Mouse (Mus musculus): Measurements from ENCODE around the gene Bcdin3d. TPM values are rescaled to one million over a fixed set of nuclear protein-coding genes. Genes with fewer than 3 reads are reported as not detected.

The Bcdin3d gene
- polyA plus RNA-seq, 1 experiment = 11.6 TPM

- H3K27ac ChIP-seq (ENCODE audit: insufficient read depth, low read length) = no peak overlapping the region
- H3K4me3 ChIP-seq (replicated peaks; ENCODE audit: insufficient read depth, low read depth, low read length) = no peak overlapping the region
- no peaks in the 10 kb centered on the region for H3K27me3 ChIP-seq (ENCODE audit: control insufficient read depth, insufficient read depth, low read length)
- 72% methylated on average over 14 of the region's 14 CpGs for WGBS
- H3K4me1 ChIP-seq (ENCODE audit: control insufficient read depth, insufficient read depth, low read length) = peaks cover 2% of the 10 kb centered on the region; the same call in 1 of the 2 replicates
- DNase-seq = no peak
- TF ChIP-seq POLR2A (IDR thresholded peaks at IDR 0.05; ENCODE audit: borderline replicate concordance, insufficient read depth, low read length) (no peak), CTCF (IDR thresholded peaks at IDR 0.05; ENCODE audit: borderline replicate concordance, insufficient read depth, low read depth, low read length) (no peak)
Measured at GRCm38 (mm10) chr15:99471677-99472063, 2.9 kb downstream of the Bcdin3d start.

- Histone ChIP-seq H3K27me3 (ENCODE audit: control insufficient read depth, insufficient read depth, low read length) (no peaks in the 10 kb centered on the region), H3K4me1 (ENCODE audit: control insufficient read depth, insufficient read depth, low read length) (peaks cover 2% of the 10 kb centered on the region; the same call in 1 of the 2 replicates), H3K4me3 (replicated peaks; ENCODE audit: insufficient read depth, low read depth, low read length) (peak overlapping the region; percentile 72), H3K27ac (ENCODE audit: insufficient read depth, low read length) (peak overlapping the region; percentile 47)
- TF ChIP-seq POLR2A (IDR thresholded peaks at IDR 0.05; ENCODE audit: borderline replicate concordance, insufficient read depth, low read length) = peak; percentile 33; the same call in 1 of the 2 replicates
- TF ChIP-seq CTCF (IDR thresholded peaks at IDR 0.05; ENCODE audit: borderline replicate concordance, insufficient read depth, low read depth, low read length) = peak; percentile 80
- DNase-seq = peak; percentile 73 to 78
- WGBS = 42% methylated on average over 17 of the region's 17 CpGs
Measured at GRCm38 (mm10) chr15:99470971-99471676, 3.4 kb downstream of the Bcdin3d start.

- Histone ChIP-seq H3K4me3 (replicated peaks; ENCODE audit: insufficient read depth, low read depth, low read length) (peak overlapping the region; percentile 72), H3K27ac (ENCODE audit: insufficient read depth, low read length) (peak overlapping the region; percentile 47), H3K4me1 (ENCODE audit: control insufficient read depth, insufficient read depth, low read length) (peaks cover 2% of the 10 kb centered on the region; the same call in 1 of the 2 replicates), H3K27me3 (ENCODE audit: control insufficient read depth, insufficient read depth, low read length) (no peaks in the 10 kb centered on the region)
- DNase-seq = peak; percentile 82 to 83
- peak; percentile 72 for TF ChIP-seq POLR2A (IDR thresholded peaks at IDR 0.05; ENCODE audit: borderline replicate concordance, insufficient read depth, low read length)
- no peak for TF ChIP-seq CTCF (IDR thresholded peaks at IDR 0.05; ENCODE audit: borderline replicate concordance, insufficient read depth, low read depth, low read length)
- 11% methylated on average over 31 of the region's 31 CpGs for WGBS
Measured at GRCm38 (mm10) chr15:99470224-99470761, 4.2 kb downstream of the Bcdin3d start.

- 39% methylated on average over 4 of the region's 4 CpGs for WGBS
- peak overlapping the region; percentile 72 for H3K4me3 ChIP-seq (replicated peaks; ENCODE audit: insufficient read depth, low read depth, low read length)
- H3K27ac ChIP-seq (ENCODE audit: insufficient read depth, low read length) = no peak overlapping the region
- TF ChIP-seq POLR2A (IDR thresholded peaks at IDR 0.05; ENCODE audit: borderline replicate concordance, insufficient read depth, low read length) (no peak), CTCF (IDR thresholded peaks at IDR 0.05; ENCODE audit: borderline replicate concordance, insufficient read depth, low read depth, low read length) (no peak)
- H3K27me3 ChIP-seq (ENCODE audit: control insufficient read depth, insufficient read depth, low read length) = no peaks in the 10 kb centered on the region
- peaks cover 2% of the 10 kb centered on the region; the same call in 1 of the 2 replicates for H3K4me1 ChIP-seq (ENCODE audit: control insufficient read depth, insufficient read depth, low read length)
- DNase-seq = peak in 1 of 2 experiments; percentile 25
Measured at GRCm38 (mm10) chr15:99469736-99470135, 4.8 kb downstream of the Bcdin3d start.

- WGBS = 7% methylated on average over 3 of the region's 3 CpGs
- DNase-seq = peak; percentile 71 to 78
- H3K4me3 ChIP-seq (replicated peaks; ENCODE audit: insufficient read depth, low read depth, low read length) = no peak overlapping the region
Measured at GRCm38 (mm10) chr15:99469067-99469466, 5.5 kb downstream of the Bcdin3d start.

GRCm38 (mm10) chr15:99463194-99463593 lies 11.3 kb downstream of the Bcdin3d start:
- TF ChIP-seq CTCF (IDR thresholded peaks at IDR 0.05; ENCODE audit: borderline replicate concordance, insufficient read depth, low read depth, low read length) = no peak
- no peak for TF ChIP-seq POLR2A (IDR thresholded peaks at IDR 0.05; ENCODE audit: borderline replicate concordance, insufficient read depth, low read length)
- no peak for DNase-seq
- 62% methylated on average over 13 of the region's 13 CpGs for WGBS
- Histone ChIP-seq H3K4me3 (replicated peaks; ENCODE audit: insufficient read depth, low read depth, low read length) (no peak overlapping the region), H3K4me1 (ENCODE audit: control insufficient read depth, insufficient read depth, low read length) (peaks cover 4% of the 10 kb centered on the region; the same call in 1 of the 2 replicates), H3K27me3 (ENCODE audit: control insufficient read depth, insufficient read depth, low read length) (no peaks in the 10 kb centered on the region), H3K27ac (ENCODE audit: insufficient read depth, low read length) (no peak overlapping the region)

More at GRCm38 (mm10) chr15:99469067-99469466, 5.5 kb downstream of the Bcdin3d start:
- H3K27ac ChIP-seq (ENCODE audit: insufficient read depth, low read length) = no peak overlapping the region
- peaks cover 2% of the 10 kb centered on the region; the same call in 1 of the 2 replicates for H3K4me1 ChIP-seq (ENCODE audit: control insufficient read depth, insufficient read depth, low read length)
- peak; percentile 67 for TF ChIP-seq CTCF (IDR thresholded peaks at IDR 0.05; ENCODE audit: borderline replicate concordance, insufficient read depth, low read depth, low read length)
- TF ChIP-seq POLR2A (IDR thresholded peaks at IDR 0.05; ENCODE audit: borderline replicate concordance, insufficient read depth, low read length) = no peak
- H3K27me3 ChIP-seq (ENCODE audit: control insufficient read depth, insufficient read depth, low read length) = no peaks in the 10 kb centered on the region

GRCm38 (mm10) chr15:99457606-99458401 lies 16.7 kb downstream of the Bcdin3d start, which contains the start of gene Nckap5l:
Gene Nckap5l, minus strand, starts transcription at chr15:99457748.
- peak; percentile 85 for DNase-seq
- 2% methylated on average over 45 of the region's 45 CpGs for WGBS
- H3K4me1 ChIP-seq (ENCODE audit: control insufficient read depth, insufficient read depth, low read length) = peaks cover 13% of the 10 kb centered on the region
- peak within 1 kb of the TSS; percentile 15; the same call in 1 of the 2 replicates for H3K27ac ChIP-seq (ENCODE audit: insufficient read depth, low read length)
- H3K4me3 ChIP-seq (replicated peaks; ENCODE audit: insufficient read depth, low read depth, low read length) = peak within 1 kb of the TSS; percentile 85
- TF ChIP-seq CTCF (IDR thresholded peaks at IDR 0.05; ENCODE audit: borderline replicate concordance, insufficient read depth, low read depth, low read length) = no peak
- TF ChIP-seq POLR2A (IDR thresholded peaks at IDR 0.05; ENCODE audit: borderline replicate concordance, insufficient read depth, low read length) = no peak
- no peaks in the 10 kb centered on the region for H3K27me3 ChIP-seq (ENCODE audit: control insufficient read depth, insufficient read depth, low read length)
